Mouse (Mus musculus) testis, adult 2 months (tissue): ENCODE results near the gene Lamb2.

ENCODE experiments used
- CTCF ChIP-seq: fragments of 200-500 bp; IDR thresholded peaks from 2 replicates; pipeline ENCODE4 v1.5.1; 2012; ENCODE audit warnings: low read depth, mild to moderate bottlenecking, inconsistent platforms, low read length, moderate library complexity; ENCODE audit not compliant: control insufficient read depth, insufficient read depth, insufficient replicate concordance
- POLR2A ChIP-seq: fragments of 200-500 bp; IDR thresholded peaks from 2 replicates; pipeline ENCODE4 v1.6.1; 2012; ENCODE audit warnings: low read depth, mild to moderate bottlenecking, inconsistent platforms, low read length, moderate library complexity; ENCODE audit not compliant: control insufficient read depth

GRCm38 (mm10) chr9:108530954-108531353 is 51.4 kb downstream of the Lamb2 start:
- TF ChIP-seq POLR2A = no peak
- no peak for TF ChIP-seq CTCF
